Mouse (Mus musculus) thymus, postnatal 36 days (tissue): ENCODE results near the gene Dusp21.

ENCODE experiments used
- DNase-seq, 2 experiments: peaks; one replicate each; pipeline ENCODE4 v3.0.0; 2022; ENCODE audit warnings: mixed read lengths in 2 of 2

Gene Dusp21

DNA sequence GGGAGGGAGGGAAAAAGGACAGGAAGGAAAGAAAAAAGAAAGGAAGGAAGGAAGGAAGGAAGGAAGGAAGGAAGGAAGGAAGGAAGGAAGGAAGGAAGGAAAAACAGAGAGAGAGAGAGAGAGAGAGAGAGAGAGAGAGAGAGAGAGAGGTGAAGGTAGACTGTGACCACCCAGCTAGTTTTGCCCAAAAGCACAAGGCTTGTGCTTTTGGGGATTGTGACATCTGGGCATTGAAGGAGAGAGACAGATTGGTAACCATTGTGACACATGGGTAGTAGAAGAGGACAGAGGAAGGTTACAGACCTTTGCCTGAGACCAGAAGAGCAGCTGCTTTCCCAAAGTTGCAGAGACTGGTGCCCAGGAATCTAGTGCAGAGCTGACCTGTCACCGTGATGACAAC lies at the start of gene Dusp21:
Gene Dusp21, plus strand, starts transcription at position 301 of the 400 bp plus-strand sequence.
- DNase-seq, result no peak

DNA sequence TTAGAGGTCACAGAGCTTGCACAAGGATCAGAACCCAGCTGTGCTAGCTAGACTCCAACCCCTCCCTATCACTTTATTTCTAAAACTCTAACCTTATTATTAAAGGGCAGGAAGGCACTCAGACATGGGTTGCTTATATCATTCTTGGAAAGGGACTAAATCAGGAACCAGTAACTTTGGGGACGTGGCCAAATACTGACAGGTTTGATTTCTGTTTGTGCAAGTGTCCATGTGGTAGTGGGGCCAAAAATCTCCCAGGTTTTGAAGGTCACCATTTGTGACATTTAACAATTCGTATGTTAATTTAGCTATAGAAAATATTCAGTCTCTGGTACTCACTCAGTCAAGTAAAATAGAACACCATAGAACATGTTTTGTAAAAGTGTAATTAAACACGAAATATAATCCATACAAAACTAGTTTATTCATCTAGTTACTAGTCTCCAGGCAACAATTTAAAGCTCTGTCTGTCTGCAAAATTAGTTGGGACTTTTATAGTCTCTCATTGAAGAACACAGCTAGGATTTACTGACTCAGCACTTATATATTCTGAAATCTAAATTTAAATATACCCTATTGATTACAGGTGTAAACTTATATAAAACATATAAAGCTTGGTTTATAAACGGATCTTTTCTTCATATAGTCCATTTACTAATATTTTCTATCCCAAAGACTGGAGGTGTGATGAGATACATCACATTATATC lies 15.2 kb downstream of the Dusp21 start:
- no peak for DNase-seq

DNA sequence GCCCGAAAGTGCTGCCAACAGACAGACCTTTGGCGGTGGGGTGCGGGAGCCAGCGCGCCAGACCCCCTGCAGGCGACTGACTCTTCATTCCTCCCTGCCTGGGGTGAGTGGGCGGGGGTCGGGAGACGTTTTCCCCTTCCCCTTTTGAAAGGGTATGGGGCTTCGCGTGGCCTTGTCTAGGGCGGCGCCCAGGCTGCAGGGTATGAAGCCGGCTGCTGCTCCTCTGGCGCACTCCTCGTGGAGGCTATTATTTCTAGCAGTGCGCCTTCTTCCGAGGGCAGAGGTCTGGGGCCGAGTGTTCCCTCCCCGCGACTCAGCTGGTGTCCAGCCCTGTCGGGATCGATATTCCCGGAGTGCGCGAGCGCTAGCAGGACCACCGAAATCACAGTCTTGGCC lies 16.1 kb downstream of the Dusp21 start:
- DNase-seq, result peak in 1 of 2 experiments; percentile 69

DNA sequence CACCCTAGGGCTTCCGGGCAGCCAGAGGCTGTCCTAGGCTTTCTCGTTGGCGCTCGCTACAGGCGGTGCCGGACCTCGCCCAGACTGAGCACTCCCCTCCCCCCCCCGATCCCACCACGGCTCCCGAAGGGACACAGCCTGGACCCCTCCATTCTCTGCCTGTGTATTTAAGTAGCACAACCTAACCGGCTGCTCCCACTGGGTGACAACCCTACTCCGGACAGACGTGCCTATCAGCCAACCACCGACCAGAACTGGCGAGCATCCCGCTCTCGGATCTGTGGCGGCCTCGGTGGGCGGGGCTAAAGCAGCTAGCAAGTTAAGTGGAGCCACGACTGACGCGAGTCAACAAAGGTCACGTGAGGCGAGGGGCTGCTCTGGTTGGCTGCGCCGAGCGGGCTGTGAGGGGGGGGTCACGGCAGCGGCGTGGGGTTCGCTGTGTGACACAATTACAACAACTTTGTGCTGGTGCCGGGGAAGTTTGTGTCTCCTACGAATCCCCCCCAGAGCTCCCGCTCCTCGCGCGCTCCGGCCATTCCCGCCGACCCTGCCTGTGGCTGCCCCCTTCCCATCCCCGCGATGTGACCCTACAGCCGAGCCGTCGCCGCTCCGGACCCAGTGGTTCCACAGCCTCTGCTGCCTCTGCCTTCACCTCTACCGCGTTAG lies 16.7 kb downstream of the Dusp21 start, which contains the start of gene Kdm6a:
Gene Kdm6a, plus strand, starts transcription at position 384 of the 666 bp plus-strand sequence.
- DNase-seq, result peak; percentile 93 to 100

DNA sequence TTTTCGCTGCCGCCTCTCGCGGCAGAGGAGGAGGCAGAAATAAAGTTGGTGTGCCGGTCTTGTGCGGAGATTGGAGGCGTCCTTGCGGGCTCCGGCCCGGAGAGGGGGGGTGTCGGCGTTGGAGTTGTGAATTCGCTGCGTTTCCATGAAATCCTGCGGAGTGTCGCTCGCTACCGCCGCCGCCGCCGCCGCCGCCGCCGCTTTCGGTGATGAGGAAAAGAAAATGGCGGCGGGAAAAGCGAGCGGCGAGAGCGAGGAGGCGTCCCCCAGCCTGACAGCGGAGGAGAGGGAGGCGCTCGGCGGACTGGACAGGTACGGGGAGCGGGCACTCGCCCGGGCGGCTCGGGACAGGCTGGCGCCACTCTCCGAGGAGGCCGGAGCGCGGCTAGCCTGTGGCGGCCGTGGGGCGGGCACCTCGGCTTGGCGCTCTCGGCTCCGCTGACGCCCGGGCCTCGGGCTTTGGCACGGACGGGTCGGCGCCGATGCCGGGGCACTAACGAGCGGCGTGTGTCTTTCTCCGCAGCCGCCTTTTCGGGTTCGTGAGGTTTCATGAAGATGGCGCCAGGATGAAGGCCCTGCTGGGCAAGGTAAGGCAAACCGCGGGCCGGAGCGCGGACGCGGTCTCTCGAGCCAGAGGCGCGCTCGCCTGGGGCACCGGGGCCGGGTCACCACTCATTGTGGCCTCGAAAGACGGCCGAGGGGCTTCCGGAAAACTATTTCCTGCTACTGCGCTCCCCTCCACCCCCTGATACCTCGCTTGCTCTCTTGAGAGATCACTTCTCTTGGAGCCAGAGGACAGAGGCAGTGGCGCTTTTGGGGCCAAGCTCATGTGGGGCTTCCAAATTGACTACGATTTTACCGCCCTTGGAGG lies 17.4 kb downstream of the Dusp21 start:
- DNase-seq, result peak; percentile 51 to 73

DNA sequence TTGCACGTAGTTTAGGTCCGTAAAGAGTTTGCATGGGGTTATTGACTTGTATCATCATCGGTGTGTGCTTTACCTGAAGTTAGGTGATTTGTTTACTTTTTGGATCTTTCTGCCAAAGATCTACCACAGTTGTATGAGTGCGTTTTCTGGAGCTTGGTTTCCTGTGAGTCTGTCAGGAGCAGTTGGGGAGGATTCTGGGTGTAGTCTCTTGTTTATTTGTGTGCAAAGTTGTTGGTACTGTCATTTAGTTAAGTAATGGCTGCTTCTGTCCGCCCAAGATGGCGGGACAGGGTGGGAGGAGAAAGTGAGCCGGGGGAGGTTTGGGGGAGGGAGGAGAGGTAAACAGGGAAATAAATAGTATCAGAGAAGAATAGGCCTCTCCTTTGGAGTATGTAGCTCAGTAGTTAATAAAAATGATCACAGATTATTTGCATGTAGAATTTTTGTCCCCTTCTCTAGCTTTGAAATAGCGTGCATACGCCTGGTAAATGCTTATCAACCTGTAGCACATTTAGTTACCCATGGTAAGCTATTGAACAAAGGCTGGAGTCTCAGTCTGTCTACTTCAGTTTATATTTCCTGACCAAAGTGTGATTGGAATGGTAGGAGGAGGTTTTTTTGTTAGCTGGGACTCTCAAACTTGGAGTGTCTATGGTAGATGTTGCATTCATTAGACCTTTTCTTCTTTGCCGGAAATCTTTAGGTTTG lies 18.4 kb downstream of the Dusp21 start:
- peak; percentile 19 to 40 for DNase-seq

DNA sequence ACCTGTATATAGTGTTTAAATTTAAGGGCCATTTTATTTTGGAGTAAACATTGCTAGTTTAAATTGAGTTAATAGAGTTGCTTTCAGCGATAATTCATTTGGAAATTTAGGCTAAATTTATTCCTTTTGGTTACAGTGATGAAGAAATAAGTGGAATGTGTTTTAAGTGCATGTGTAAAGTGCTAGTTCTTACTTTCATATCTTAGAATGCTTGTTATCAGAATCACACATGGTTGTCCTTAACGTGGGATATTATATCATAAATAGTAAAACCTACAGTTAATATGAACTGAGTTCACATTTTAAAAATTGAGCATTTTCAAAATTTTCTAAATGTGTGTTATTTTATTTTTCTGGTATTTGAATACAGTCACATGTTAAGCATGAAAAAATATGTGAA lies 19.5 kb downstream of the Dusp21 start:
- DNase-seq, result no peak

DNA sequence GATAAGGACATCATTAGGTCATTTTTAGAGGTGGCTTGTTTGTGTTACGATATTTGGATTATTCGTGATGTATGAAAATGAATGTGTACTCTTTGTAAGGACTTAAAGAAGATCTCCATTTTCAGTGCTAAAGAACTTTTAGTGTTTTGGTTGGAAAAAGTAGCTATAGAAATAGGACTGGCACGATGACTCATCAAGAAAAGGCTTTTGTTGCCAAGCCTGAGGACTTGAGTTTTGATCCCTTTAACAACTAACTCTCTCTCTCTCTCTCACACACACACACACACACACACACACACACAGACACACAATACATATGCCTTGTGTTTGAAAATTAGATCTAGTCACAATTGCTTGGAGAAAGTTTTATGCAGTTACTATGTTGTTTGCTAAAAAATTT lies 21.3 kb downstream of the Dusp21 start:
- no peak for DNase-seq

DNA sequence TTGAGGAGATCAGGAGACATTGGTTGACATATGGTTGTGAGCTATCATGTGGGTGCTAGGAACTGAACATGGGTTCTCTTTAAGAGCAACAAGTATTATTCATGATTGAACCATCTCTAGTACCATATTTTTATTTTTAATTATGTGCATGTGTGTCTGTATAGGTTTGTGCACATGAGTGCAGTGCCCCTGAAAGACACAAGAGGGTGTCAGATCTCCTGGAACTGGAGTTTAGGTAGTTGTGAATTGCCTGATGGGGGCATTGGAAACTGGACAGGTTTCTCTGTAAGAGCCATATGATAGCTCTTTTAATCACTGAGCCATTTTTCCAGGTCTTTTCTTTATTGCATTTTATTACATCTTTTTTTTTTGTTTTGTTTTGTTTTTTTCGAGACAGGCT lies 23.3 kb downstream of the Dusp21 start:
- DNase-seq, result peak; percentile 2 to 19

DNA sequence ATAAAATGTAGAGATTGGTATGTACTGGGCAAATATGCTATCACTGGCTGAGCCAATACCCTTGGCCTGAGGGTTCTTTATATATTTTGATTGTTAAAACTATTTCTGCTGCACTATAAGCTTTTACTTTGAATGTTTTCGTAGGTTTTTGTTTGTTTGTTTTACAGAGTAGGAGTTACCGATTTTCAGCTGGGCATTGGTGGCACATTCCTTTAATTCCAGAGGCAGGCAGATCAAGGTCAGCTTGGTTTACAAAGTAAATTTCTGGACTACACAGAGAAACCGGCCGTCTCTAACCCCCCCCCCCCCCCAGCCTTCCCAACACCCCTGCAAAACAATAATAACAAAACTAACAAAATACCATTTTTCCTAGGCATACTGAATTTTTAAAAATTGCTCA lies 29.2 kb downstream of the Dusp21 start:
- no peak for DNase-seq

DNA sequence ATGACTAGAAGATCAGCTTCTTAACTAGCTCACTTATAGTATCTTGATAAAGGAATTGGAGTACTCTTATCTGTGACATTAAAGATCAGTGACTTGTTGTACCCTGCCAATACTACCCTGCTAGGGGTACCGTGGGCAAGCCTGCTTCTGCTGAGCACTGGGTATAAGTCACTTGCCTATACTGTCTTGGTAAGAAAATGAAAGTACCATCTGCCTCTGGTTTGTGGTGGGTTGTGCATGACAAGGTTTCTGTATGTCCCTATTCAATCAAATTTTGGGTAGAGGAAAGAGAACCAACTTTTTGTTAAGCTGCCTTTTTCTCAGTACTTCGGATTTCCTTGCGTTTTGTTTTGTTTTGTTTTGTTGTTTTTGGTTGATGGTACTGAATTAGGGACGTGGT lies 32.1 kb downstream of the Dusp21 start:
- no peak for DNase-seq

DNA sequence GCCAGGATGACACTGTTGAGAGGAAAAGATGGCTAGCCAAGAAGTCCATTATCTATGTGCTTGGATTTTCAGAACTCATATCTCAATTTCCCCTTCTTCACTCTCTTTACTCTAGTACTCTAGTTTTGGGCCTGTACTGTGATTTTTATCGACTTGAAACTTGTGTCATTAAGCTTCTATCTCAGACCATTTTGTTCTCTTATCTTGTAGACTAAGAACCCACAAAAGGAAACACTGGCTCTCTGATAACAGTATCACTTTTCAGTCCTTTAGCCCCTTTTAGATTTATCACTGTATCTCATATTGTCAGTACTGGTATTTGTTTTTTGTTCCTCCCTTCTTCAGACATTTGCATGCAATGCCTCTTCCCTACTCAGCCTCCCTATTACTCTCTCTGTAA lies 33.8 kb downstream of the Dusp21 start:
- DNase-seq, result no peak

DNA sequence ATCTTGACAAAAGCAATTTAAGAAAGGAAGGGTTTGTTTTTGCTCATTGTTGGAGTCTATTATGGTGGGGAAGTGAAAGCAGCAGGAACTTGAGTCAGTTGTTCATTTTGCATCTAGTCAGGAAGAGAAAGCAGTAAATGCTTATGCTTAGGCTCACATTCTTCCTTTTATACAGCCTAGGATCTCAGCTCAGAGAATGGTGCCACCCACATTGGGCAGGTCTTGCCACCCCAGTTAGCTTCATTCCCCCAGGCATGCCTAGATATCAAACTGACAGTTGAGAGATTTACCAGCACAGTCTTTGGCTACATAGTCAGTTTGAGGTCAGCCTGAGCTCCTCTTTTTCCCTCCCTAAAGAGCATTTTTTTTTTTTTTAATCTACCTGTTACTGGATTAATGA lies 41.5 kb downstream of the Dusp21 start:
- DNase-seq, result no peak

DNA sequence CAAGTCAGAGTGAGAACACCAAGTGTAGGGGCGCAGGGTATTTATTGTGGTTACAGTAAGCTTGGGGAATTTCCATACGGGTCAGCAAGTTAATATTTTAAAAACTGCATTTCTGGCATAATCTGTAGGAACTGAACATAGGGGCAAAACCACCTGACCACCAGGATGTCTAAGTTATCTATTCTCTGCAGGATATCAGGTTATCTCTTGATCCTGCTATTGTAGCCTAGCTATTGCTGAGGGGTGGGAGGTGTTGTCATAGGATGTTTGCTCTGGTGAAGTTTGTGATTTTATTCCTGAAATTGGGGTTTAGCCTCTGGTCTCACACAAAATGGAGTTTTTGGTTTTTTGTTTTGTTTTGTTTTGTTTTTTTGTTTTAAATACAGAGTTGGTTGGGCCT lies 42.6 kb downstream of the Dusp21 start:
- no peak for DNase-seq
